Mouse (Mus musculus): ENCODE measurements around the gene Paf1. TPM values are rescaled to one million over a fixed set of nuclear protein-coding genes. Genes with fewer than 3 reads are reported as not detected.

Paf1 gene
- total RNA-seq, 2 experiments from 2014 or later = 56.5 to 59.2 TPM

GRCm38 (mm10) chr7:28370977-28371513 lies 21.7 kb upstream of the Paf1 start:
- no peak for DNase-seq

- peak; percentile 72 for DNase-seq
Observed at GRCm38 (mm10) chr7:28371514-28371989, 21.2 kb upstream of the Paf1 start.

- peak; percentile 99 for DNase-seq
Observed at GRCm38 (mm10) chr7:28372251-28373108, 20.3 kb upstream of the Paf1 start, which contains the start of gene Plekhg2. Gene Plekhg2, minus strand, starts transcription at chr7:28372599.

- peak; percentile 86 for DNase-seq
Observed at GRCm38 (mm10) chr7:28373131-28373581, 19.6 kb upstream of the Paf1 start.

GRCm38 (mm10) chr7:28373891-28374495 lies 18.8 kb upstream of the Paf1 start:
- no peak for DNase-seq

- DNase-seq = no peak
Observed at GRCm38 (mm10) chr7:28374647-28375046, 18.1 kb upstream of the Paf1 start.

GRCm38 (mm10) chr7:28375176-28375921 lies 17.4 kb upstream of the Paf1 start:
- DNase-seq = peak; percentile 93

- DNase-seq = peak; percentile 85
Observed at GRCm38 (mm10) chr7:28376011-28376771, 16.6 kb upstream of the Paf1 start.

GRCm38 (mm10) chr7:28377190-28378065 lies 15.3 kb upstream of the Paf1 start:
- no peak for DNase-seq

GRCm38 (mm10) chr7:28378066-28378690 lies 14.6 kb upstream of the Paf1 start:
- DNase-seq = peak; percentile 62

GRCm38 (mm10) chr7:28378769-28379651 lies 13.7 kb upstream of the Paf1 start:
- DNase-seq = peak; percentile 98

GRCm38 (mm10) chr7:28380237-28381016 lies 12.3 kb upstream of the Paf1 start, which contains the start of gene Zfp36:
Gene Zfp36, minus strand, starts transcription at chr7:28380253.
- DNase-seq = no peak

- DNase-seq = peak; percentile 90
Observed at GRCm38 (mm10) chr7:28381017-28381790, 11.5 kb upstream of the Paf1 start.

GRCm38 (mm10) chr7:28381938-28382337 lies 10.8 kb upstream of the Paf1 start:
- DNase-seq = peak; percentile 88

- no peak for DNase-seq
Observed at GRCm38 (mm10) chr7:28382347-28382951, 10.3 kb upstream of the Paf1 start.

GRCm38 (mm10) chr7:28382981-28383396 lies 9.8 kb upstream of the Paf1 start:
- DNase-seq = peak; percentile 66

GRCm38 (mm10) chr7:28383606-28384005 lies 9.1 kb upstream of the Paf1 start:
- DNase-seq = no peak
